Mouse (Mus musculus) forelimb bud, embryonic 11.5 days (tissue): ENCODE data around the gene Nanos3.

Experiments used
- DNase-seq: peaks from one replicate; pipeline ENCODE4 v3.0.0-alpha.2; 2012; ENCODE audit warnings: low read depth, low spot score

Nanos3 gene

DNA sequence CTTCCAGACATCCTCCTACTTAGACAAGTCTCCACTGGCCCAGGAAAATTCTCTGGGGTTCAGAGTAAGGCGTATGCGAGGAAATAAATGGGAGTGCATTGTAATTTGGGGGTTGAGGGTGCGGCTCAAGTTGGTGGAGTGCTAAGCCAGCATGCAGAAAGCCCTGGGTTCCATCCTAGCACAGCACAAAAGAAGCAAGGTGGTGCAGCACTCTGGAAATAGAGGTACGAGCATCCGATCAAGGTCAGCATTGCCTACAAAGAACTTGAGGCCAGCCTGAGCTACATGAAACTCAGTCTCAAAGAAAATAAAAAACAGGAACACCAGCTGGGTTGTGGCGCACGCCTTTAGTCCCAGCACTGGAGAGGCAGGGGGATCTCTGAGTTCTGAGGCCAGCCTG, at the start of gene Nanos3:
Gene Nanos3 (minus strand): TSS at position 101 of the 400 bp plus-strand sequence.
- DNase-seq = no peak

DNA sequence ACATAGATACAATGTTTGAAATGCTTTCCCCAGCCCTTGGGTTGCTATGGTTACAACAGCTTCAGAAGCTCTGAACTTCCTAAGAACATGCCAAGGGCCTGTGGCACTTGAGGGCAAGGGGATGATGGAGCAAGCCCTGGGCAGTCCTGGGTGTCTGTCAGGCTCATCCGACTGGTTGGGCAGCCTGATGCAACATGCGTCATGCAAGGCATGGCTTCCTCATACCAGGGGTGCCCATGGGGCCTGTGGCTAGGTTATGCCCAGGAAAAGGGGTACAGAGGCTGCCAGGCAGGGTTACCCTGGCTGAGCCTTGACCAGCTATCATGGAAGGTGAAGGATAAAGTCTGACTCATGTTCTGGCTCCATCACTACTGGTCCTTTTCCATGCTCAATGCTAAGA, 48.0 kb upstream of the Nanos3 start:
- DNase-seq = no peak

DNA sequence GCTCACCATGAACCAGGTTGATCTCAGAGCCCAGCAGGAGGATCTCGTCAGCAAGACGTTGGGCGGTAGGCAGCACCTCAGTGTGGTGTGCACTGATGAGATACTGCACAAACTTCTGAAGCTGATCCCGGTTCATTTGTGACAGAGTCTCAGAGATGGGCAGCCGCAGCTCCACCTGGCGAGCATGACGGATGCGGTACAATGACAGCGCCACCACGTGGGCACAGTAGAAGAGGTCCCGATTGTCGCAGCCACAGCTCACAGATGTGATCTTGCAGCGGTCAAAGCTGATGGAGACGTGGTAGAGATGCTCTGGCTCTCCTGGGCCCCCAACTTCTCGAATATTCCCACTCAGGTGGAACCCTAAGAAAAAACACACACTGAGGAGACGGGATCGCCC, 45.7 kb upstream of the Nanos3 start:
- no peak for DNase-seq

DNA sequence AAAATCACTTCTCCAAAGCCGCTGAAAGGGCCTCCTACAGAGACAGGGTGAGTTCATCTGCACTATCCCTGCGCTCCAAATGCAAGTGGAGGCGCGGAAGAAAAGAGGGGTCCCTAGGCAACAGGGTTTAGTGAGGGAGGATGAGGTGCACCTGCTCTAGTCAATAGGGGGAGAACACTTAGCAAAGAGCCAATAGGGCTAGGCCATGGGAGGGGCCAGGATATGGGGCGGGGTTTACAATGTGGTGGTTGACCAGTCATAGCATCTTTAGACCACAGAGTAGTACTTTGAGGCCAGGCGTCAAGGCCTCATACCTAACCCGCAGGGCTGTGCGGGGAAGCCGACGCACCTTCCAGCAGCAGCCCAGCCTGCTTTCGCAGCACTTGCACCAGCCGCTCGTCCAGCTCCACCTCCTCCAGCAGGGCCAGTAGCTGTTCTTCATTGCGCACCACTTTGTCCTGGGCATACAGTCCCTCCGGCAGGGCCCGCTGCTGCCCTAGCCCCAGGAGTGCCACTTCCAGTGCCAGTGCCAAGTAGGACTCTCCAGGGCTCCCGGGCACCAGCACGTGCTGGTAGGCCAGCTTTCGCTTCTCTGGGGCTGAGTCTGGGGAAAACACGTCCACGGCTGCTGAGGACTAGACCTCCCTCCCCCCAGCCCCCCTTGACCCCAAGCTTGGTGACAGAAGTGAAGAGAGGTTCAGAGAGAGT, 38.5 kb upstream of the Nanos3 start:
- no peak for DNase-seq

DNA sequence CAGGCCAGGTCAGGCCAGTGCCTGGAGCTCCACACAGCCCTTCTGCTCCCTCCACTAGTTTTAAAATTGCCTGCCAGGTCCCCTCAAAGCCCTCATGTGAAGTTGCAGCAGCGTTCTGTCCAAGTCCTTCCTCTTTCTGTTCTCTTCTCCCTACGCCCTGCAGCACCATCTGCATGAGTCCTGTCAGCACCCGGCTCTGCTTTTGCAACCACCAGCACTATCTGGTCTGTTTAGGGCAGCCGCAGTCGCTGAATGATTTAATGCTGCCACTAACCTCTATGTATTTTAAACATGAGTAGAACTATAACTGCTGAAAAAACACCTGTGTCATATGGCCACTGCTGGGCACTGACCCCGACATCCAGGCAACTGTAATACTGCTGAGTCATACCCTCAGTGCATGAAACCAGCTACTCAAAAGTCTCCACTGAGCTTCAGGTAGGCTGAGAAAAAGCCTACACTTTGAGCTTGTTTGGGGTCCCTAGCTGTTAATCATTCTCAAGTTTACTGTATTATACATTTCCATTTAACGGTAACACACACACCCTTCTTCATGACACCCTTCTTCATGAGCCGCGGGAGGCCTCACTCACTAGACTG, 37.6 kb upstream of the Nanos3 start:
- no peak for DNase-seq

DNA sequence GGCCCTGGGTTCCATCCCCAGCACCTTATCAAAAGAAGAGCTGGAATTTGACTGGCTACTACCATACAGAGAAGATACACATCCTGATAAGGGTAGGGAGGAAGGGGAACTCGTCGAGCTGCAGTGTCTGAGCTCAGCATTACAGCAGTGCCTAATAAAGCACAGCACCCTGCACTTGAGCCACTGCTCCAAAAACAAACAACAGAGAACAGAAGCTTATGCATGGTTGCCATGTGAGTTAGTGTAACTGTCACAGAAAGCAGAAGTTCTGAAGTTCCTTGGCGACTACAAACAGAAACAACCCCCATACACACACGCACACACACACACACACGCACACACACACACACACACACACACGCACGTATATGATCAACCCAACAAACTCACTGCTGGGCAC, 35.1 kb upstream of the Nanos3 start:
- DNase-seq = no peak

DNA sequence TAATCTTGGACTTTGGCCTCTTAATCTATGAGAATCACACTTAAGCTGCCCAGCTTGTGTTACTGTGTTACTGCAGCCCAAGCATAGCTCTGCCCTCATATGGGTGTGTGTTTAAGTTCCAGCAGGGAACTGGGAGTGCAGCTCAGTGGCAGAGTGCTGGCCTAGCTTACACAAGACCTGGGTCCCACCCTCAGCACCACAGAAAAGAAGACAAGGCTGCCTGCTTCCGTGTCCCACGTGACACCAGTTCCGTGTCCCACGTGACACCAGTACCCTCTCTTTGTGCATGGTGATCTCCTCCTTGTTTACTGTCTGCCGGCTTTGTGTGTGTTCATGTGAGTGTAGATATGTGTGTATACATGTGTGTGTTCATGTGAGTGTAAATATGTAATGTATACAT, 33.1 kb upstream of the Nanos3 start:
- no peak for DNase-seq

DNA sequence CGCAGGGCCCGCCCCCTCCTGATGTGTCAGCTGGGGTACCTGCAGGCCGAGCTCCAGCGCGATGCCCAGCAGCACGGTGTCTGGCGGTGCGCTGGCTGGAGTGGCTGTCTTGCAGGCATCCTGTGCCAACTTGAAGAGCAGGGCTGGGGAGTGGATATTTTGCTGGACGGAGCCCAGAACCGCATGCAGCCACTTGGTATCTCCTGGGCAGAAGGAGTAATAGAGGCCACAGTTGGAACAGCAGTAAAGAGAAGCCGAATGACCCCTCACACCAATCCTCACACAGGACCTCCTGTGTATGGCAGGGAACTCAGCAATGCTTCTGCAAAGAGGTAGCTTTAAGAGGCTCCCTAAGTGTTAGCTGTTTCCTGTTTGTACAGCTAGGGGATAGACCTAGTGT, 32.2 kb upstream of the Nanos3 start:
- no peak for DNase-seq

DNA sequence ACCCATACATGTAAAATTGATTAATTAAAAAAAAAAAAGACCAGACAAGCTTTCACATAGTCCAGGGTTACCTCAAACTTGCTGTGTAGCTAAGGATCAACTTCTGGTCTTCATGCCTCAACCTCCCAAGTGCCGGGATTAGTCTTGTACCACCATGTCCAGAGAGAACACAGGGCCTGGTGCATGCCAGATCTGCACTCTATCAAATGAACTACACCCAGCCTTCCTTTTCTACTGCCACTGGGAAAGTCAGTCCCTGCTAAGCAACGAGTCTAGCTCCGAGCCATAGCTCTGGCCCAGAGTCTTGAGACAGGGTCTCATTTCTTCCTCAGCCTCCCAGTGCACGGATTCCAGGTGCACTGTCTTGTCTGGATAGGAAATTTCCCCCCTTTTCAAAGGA, 28.3 kb upstream of the Nanos3 start:
- DNase-seq = no peak

DNA sequence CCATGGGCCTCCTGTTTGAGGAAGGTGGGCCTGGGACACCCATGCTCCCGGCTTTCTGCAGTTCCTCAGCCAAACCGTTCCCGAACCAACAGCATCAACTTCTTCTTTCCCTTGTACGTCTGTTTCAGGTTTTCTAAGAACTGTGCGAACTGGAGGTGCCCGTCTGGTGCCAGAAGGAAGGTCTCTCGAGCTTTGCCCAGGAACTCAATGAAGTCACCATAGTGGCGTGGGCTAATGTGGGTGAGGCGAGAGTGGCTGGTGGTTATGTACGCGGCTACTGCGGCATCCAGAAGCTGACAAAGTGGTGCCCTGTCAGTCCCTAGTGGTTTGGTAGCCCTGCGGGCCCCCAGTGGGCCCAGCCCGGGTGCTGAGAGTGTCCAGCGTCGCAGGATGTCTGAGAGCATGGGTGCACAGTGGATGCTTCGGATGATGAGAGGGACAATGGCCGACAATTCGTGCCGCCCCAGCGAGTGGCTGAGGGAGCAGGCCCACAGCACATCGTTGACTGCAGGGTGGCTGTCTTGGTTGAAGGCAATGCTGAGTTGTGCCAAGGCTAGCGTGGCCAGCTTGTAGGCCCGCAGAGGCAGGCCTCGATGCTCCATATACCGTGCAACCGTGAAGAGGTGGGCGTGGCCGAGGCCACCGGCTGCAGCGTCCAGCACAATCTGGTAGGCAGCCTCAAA, 27.0 kb upstream of the Nanos3 start:
- DNase-seq = no peak

DNA sequence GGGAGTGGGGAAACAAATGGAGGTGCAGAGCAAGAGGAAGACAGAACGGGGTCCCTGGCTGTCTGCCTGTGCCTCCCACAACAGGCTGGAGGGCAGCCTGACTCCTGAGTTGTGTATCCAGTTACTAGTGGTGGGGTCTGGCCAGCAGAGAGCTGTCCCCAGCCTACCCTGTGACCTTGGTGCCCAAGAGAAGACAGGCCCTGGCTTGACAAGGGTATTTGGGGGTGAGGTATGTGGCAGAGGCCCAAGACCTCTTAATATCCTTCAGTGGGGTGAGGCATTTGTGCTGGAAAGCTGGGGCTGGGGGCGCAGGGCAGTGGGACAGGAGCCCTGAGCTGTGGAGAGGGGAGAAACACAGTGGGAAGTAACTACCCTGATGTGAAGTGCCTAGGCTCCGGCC, 26.2 kb upstream of the Nanos3 start:
- DNase-seq = no peak

DNA sequence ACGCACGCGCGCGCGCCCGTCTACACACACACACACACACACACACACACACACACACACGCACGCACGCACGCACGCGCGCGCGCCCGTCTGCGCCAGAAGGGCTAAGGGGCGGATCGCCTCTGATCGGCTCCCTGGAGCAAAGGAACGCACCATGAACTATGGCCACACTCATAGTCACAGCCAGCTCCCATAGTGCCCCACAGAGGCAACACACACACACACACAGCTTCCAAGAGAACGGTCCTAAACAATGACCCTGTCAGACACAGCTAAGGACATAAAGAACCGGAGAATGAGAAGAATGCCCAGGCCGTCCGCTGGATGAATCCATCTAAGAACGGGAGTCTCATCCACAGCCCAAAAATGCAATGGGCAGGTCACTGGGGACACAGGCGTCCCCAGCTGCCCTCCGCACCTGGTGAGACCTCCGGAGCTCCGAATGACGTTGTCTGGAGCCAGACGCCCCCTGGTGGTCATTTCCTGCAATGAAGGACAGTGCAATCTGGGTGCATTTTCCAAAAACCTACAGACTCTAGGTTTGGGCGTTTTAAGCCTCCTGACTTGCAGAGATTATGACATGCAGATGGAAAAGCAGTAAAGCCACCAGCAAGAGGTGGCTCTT, 25.3 kb upstream of the Nanos3 start:
- DNase-seq = peak; percentile 79

DNA sequence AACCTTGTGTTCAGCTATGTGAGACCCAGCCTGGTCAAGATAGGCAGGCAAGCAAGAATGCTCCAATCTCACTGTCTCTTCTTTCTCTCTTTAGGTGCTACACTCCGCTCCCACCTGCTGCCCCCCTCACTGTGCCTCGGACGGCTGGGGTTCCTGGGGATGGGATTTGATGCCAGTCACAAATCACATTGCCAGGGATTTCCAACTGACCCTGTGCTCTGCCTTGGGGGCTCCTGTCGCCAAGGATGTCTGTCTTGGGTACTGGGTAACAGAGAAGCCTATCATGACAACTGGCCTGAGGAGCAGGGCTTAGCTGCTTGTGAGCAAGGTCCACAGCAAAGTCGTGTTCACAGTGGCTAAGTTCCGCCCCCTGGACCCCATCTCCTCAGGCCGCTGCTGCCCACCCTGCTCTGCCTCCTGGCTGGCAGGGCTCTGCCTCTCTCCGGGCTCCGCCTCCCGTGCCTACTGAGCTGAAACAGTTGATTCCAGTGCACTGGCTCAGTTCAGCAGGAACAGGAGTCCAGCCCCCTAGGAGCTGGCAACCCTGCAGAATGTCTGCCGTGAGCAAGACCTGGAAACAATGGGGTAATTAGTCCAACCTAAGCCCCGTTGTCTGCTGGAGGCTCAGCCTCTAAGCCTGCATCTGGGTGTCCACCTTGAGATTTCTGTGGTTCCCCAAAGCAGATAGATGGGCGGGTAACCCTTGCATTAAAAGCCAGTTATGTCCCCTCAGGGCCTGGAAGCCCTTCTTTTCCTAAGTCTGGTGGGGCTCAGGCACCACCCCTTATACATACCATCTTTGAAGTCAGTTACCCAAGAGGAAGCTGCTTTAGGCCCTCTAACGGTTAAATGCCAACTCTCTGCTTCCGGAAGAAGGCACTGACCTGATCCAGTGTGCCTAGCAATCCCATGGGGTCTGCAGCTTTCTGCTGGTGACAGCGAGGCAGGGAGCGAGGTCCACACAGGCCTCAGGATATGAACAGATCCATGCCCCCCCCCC, 23.7 kb upstream of the Nanos3 start:
- DNase-seq = no peak

DNA sequence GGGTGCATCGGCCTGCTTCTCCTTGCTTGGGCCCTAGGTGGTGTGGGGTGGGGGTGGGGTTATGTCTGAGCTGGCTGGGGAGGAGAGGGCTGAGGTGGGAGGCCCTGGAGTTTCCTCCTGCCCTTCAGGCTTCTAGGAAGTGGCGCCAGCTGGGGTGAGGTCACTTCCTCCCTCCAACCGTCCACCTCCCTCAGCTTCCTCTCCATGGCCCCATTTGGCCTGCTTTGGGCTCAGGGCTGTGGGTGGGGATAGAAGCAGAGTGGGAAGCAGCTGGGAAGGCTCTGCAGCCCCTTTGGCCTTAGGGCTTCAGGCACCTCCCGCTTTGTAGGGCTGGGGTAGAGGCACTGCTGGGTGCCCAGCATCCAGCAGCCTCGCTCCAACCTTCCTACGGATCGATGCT, 22.8 kb upstream of the Nanos3 start:
- no peak for DNase-seq

DNA sequence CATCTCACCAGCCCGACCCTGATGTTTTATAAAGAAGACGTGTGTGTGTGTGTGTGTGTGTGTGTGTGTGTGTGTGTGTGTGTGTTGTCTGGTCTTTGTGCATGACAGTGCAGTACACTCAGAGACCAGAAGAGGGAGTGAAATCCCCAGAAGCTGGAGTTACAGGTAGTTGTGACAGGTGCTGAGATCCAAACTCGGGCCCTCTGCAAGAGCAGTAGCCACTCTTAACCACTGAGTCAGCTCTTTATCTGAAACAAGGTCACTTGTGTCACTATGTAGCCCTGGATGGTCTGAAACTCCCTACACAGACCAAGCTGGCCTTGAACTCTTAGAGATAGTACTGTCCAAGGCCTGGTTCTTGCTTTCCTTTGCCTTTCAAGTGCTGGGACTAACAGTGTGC, 21.6 kb upstream of the Nanos3 start:
- DNase-seq = no peak

DNA sequence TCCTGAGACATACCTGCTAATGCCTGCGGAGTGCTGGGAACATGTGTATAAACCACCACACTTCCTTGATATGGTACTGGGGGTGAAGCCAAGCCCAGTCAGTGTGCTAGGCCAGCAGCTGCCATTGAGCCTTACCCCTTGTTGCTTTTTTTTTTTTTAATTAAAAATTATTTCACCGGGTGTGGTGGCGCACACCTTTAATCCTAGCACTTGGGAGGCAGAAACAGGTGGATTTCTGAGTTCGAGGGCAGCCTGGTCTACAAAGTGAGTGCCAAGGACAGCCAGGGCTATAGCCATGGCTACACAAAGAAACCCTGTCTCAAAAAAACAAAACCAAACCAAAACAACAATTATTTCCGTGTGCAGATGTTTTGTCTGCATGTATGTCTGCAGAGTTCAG, 20.1 kb upstream of the Nanos3 start:
- DNase-seq = no peak

DNA sequence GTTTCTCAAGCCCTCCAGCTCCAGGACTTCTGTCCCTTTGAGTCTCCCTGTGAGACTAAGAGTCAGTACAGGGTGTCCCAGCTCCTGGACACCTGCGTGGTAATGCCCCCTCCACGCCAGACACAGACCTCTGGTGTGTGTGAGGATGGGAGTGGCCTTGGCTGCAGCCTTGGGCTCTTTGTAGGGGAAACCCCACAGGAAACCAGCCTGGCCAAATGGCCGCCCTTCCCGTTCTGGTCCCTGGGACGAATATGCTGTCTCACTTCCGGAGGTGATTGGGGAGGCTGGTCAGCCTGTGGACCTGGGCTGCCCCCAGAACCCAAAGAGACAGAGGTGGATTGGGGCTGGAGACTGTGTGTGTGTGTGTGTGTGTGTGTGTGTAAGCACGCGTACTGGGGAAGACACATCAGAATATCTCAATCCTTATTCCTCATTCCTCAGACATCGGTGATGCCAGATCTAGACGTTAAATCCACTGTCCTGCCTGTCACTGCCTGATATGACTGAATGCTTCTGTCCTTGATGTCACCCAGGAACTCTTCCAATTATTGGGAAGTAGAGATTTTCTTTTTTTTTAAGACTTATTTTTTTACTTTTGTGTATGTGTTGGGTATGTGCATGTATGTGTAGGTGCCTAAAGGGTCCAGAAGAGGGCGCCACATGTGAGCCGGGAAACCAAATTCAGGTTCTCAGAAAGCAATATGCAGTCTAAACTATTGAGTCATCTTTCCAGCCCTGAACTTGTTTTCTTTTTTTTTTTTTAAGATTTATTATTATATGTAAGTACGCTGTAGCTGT, 19.2 kb upstream of the Nanos3 start:
- no peak for DNase-seq

DNA sequence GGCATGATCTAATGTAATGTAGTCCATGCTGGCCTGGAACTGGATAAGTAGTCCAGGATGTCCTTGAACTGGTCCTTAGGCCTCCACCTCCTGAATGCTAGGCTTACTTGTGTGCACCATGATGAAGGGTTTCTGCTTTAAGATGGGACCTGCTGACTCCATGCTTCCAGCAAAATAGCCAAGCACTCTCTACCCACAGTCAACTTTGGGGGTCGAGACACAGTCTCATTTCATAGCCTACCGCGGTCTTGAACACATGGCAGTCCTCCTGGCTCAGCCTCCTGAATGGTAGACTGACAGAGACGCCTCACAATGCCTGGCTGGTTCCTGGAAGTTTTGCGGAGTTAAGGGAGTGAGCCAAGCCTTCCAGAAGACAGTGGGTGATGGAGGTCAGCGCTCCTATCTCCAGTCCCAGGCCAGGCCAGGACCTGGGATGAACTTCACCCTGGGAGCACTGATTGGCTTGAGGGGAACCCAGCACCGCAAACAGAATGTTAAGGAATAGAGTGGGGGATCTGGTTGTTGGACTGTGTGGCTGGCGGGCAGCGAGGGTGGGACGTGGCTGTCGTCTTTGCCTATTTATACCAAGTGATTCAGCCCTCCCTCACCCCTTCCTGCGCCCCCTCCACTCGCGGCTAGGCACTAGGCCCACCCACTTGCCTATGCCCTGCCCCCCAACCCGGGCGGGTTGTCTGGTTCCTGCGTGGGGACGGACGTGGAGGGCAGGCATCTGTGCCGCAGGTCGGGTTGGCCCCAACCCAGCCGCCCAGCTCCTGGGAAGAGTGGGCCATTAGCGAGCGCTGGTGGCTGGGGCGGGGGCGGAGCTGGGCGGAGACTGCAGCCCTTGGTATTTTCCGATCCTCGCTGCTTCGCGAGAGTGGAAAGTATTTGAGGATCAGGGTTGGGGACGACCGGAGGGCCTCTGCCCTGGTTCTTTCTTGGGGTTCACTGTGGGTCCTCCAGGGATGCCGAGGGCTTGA, 18.2 kb upstream of the Nanos3 start:
- DNase-seq = no peak

DNA sequence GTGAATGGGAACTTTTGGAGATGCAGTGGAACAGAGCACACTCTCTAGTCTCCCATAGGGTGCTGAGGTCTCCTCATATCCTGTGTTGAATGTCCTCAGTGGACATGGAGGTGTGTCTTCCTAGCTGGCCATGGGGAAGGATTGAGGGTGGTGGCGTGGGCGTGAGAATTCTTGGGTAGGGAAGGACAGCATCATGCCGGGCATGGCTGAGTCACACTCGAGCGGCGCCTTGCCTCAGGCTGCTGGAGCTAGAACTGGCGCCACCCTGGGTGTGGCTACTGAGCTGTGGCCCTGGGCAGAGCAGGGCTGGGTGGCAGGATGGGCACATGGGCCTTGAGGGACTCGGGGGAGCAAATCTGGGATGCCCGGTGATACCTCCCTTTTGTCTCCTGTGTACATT, 17.4 kb upstream of the Nanos3 start:
- DNase-seq = no peak
